Mouse (Mus musculus): ENCODE data around the gene Zswim1.
"Not testable (repeated sequence)": the region's sequence is repeated elsewhere in the genome, so short reads cannot be mapped to it uniquely, and the experiment has no call there.

Gene Zswim1

DNA sequence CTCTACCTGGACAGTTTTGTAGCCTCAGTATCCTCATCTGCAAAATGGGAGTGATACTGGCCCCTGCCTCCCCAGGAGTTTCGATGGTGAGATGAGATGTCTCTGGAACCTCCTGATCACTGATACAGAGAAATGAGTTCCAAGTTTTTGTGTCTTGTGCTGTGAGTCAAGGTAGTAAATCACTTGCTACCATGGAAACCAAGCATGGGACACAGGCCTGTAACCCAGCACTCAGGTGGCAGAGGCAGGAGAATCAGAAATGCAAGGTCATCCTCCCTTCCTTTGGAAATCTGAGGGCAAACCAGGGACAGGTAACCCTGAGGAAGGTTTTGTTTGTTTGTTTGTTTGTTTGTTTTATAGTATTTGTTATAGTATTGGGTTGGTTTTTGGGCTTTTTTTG lies 6.6 kb downstream of the Zswim1 start:
- no peak for DNase-seq (ENCODE audit: low read depth, low spot score)

DNA sequence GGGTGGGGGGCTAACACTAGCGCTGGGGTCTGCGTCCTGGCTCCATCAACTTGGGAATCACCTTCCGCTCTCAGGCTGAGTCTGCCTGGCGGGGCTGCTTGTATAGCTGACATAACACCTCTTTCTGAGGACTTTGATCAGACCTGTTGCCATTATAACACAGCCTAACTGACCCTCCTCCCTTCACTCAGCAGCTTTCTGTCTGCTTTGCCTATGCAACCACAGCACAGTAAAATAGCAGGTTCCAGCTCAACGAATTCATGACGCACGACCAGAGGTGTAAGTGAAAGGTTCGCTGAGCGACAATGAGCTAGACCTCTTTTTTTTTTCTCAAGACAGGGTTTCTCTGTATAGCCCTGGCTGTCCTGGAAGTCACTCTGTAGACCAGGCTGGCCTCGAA lies 8.5 kb downstream of the Zswim1 start:
- no peak for DNase-seq (ENCODE audit: low read depth, low spot score)

DNA sequence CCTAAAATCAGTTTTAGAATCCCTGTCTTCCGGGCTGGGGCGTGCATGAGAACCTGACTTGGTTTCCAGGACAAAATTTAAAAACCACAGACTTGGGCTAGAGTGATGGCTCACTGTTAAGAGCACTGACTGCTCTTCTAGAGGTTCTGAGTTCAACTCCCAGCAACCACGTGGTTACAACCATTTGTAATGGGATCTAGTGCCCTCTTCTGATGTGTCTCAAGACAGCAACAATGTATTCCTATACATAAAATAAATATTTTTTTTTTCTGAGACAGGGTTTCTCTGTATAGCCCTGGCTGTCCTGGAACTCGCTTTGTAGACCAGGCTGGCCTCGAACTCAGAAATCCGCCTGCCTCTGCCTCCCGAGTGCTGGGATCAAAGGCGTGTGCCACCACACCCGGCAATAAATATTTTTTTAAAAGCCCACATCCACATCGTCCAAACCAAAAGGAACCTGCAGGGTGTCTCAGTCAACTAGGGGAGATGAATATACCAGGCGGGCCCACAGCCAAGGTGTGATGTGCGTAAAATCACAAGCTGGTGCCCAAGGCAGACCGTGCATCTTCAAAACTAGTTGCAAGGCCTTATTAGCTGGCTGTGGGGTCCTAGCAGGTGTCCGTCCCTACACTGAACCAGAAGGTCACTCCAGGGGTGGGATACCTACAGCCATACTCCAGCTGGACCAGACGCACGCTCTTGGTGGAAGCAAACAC lies 9.7 kb downstream of the Zswim1 start:
- DNase-seq (ENCODE audit: low read depth, low spot score), result no peak

DNA sequence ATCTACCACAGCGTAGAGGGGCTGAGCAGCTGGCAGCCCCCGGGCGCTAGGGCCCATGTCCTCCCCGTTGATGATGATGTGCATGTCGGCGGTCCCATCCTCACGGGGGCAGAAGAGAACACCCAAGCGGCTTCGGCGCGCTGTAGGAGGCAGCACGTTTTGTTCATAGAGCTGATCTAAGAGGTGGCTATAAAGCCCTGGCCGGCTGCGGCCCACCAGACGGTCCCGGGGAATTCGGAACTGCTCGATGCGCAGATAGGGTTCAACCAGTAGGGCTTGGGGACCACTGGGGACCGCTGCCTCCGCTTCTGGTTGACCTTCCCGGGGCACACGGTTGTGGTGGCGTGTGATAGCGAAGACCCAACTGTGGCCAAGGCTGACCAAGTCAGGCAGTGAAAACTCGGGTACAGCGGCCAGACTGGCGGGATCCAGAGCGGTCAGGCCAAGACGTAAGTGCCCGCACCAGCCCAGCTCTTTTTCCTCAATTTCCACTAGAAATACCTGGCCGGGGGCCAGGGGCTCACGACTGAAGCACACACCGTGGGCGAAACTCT lies 10.3 kb downstream of the Zswim1 start, which contains the start of gene Ctsa:
Gene Ctsa (plus strand): TSS at position 126 of the 554 bp plus-strand sequence.
- DNase-seq (ENCODE audit: low read depth, low spot score), result peak; percentile 43

DNA sequence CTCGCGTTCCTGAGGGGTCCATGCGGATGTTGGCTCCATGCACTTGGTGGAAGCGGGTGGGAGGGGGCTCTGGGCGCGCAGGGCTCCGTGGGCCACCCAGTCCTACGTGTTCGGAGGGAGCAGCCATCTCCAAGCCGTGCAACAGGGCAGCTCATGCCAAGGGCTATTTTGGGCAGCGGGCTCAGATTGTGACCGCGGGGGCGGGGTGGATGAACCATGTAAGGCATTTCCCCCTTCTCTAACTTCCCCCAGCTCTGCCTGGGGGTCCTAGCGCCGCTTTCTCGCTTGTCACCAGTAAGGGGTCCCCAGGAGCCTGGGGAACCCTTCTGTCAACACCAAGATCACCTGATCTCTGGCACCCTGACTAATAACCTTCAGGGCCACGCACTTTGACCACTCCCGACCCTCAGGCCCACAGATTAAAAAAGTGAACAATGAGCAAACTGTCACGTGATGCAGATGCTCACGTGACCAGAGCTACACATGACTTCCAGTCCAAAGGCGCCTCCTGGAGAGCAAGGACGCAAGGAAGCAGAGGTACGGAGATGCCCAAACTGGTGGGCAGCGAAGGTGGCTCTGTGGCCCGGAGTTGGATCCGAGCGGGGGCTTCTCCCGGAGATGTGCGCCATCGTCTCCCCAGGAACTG lies 11.0 kb downstream of the Zswim1 start, which contains the start of gene Neurl2:
Gene Neurl2 (minus strand): TSS at position 143 of the 646 bp plus-strand sequence.
- peak; percentile 92 for DNase-seq (ENCODE audit: low read depth, low spot score)

DNA sequence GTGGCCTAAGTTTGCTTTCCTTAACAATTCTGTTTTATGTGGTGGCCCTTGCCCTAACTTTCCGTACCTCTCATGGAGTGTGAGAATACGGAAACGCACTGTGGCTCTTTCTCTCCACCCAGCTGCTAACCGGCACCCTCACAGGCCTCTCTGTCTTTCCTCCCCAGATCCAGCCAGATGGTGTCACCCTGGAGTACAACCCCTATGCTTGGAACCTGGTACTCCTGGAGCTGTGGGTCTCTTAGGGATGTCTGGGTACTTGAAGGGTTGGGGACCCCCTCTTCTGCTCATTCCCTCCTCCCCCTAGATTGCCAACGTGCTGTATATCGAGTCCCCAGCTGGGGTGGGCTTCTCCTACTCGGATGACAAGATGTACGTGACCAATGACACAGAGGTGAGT lies 12.0 kb downstream of the Zswim1 start:
- DNase-seq (ENCODE audit: low read depth, low spot score), result no peak

DNA sequence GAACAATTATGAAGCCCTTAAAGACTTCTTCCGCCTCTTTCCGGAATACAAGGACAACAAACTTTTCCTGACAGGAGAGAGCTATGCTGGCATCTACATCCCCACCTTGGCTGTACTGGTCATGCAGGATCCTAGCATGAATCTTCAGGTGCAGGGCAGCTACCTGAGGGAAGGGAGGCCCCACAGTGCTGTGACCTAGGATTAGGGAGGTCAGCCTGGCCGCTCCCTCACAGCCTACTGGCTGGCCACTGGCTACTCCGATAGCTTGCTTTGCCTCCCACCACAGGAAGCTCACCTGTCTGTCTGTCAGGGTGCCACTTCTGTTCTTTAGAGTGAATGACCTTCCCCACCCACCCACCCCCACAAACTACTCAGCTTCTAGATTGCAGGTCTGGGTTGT lies 12.7 kb downstream of the Zswim1 start:
- DNase-seq (ENCODE audit: low read depth, low spot score), result no peak

DNA sequence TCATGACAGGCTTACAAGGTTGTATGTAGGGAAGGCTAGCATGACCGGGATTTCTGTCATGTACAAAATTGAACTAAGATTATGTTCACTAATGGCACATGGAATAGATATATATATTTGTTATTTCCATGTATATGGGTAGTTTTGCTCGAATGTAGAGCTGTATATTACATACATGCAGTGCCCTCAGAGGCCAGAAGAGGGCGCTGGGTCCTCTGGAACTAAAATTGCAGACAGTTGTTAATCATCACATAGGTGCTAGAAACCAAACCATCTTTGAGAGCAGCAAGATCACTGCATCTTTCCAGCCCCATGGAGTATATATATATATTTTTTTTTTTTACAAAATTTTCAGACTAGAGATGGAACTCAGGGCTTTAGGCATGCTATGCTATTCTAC lies 23.3 kb downstream of the Zswim1 start:
- DNase-seq (ENCODE audit: low read depth, low spot score), result no peak

DNA sequence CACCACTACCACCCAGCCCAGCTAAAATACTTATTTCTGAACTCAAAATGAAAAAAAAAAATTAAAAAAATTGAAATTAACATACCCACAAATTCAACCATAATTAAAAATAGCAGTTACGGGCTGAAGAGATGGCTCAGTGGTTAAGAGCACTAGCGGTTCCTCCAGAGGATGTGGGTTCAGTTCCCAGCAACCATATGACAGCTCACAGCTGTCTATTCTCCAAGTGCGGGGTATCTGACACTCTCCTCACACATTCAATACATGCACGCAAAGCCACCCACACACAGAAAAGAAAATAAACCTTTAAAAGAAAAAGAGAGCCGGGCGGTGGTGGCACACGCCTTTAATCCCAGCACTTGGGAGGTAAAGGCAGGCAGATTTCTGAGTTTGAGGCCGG lies 27.6 kb downstream of the Zswim1 start:
- DNase-seq (ENCODE audit: low read depth, low spot score), result no peak

DNA sequence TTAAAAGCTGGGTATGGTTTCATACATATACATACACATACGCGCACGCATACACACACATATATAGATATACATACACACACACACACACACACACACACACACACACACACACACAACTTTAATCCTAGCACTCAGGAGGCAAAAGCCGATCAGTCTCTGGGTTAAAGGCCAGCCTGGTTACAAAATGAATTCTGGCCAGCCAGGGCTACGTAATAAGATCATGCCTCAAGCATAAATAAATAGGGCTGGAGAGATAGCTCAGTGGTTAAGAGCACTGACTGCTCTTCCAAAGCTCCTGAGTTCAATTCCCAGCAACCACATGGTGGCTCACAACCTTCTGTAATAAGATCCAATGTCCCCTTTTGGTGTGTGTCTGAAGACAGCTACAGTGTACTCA lies 33.1 kb downstream of the Zswim1 start:
- not testable (repeated sequence) for DNase-seq (ENCODE audit: low read depth, low spot score)

DNA sequence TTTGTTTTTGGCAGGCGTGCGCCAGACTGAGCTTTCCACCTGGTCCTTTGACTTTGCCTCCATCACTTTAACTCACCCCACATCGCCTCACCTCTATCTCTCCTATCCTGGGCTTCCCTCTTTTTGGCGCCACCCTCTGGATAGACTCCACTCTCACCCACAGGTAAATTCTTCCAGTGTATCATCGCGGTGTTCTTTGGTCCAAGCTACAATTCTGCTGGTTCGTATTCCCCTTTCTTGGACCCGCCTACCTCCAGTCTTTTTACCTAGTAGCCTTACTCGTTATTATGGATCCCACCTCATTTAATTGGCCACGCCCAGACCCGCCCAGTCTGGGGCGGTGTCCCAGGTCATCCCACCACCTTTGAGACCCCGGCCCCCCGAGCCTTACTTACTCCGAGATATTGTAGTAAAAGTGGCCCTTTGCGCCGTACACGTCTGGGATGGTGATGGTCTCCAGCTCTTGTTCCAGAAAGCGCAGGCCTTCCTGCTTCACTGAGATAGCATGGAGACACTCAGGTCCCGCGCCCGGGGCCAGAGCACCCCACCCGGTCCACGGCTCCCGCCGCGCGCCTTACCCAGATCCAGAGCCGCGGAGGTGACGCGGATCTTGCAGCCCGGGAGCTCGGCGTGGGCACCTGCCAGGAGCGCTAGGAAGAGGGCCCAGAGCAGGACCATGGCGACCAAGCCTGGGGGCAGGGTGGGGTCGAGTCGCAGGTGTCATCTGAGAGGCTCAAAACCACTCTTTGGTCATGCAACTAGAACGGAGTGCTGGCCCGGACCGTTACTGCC lies 34.0 kb downstream of the Zswim1 start:
- no peak for DNase-seq (ENCODE audit: low read depth, low spot score)

DNA sequence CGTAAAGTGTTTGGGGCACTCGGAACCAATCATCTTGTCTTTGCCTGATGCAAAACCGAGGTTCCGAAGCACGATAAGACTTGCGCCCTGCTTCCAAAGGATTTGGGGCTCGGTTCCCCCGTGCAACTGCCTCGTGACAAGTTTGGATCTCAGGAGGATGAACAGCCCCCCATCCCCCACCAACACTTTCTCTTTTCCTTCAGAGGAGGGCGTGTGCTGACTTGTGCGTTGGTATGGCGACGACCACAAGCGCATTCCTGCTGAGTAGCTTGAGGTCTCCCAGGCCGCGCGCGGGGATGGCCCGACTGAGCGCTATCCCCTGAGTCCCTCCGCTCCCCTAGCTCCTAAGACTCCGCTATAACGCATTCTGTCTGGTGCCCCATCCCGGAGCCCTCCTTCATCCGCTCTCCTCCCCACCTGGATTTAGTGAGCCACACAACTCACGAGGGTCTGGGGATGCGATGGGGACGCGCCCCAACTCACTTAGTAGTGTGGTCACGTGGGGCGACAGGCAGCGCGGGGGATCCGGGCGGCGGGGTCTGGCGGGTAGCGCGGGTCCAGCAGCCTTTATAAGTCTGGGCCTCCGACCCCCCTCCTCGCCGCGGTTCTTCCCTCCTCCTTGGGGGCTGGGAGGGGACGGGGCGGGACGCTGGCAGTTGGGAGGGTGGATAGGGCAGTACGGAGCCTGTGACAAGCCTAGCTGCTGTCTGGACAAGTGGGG lies 34.8 kb downstream of the Zswim1 start, which contains the start of gene Pltp:
Gene Pltp (minus strand): TSS at position 611 of the 721 bp plus-strand sequence.
- no peak for DNase-seq (ENCODE audit: low read depth, low spot score)

DNA sequence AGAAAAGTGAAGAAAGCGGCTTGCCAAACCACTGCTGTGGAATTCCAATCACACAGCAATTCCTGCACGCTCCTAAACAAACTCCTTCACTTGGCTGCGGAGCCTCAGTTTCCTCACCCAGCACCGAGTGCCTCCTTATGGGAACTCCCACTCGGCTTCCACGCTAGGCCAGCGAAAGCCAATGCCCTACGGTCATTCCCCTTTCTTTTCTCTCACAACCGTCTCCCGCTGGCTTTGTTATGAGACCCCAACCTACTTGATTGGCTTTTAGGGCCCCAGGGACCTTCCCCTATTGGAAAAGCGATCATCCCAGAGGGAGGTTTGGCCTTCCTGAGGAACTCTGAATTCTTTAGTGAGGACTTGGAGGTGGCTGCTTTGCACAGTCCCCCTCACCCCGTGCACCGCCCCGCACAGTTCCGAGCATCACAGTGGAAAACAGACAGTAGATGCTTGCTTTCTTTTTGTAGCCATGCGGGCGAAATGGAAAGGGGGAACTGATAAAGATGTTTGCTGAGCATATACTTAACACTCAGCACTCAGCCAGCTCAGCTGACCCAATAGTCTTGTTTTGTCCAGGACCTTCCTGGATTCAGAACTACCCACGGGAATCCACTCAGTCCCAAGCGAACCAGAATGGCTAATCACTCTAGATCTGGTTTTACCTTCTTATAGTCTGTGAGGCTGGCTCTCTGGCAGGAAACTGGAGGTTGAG lies 35.5 kb downstream of the Zswim1 start:
- no peak for DNase-seq (ENCODE audit: low read depth, low spot score)

DNA sequence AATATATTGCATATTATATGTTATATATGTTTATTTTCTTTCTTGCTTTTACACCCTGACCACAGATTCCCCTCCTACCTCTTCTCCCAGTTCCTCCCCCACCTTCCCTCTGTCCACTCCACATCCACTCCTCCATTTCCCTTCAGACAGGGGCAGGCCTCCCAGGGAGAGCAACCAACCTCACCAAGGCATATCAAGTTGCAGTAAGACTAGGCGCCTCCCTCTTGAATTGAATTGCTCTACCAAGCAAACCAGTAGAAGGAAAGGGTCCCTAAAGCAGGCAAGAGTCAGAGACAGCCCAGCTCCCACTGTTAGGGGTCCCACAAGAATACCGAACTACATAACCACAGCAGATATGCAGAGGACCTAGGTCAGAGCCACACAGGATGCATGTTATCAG lies 36.7 kb downstream of the Zswim1 start:
- DNase-seq (ENCODE audit: low read depth, low spot score), result no peak

DNA sequence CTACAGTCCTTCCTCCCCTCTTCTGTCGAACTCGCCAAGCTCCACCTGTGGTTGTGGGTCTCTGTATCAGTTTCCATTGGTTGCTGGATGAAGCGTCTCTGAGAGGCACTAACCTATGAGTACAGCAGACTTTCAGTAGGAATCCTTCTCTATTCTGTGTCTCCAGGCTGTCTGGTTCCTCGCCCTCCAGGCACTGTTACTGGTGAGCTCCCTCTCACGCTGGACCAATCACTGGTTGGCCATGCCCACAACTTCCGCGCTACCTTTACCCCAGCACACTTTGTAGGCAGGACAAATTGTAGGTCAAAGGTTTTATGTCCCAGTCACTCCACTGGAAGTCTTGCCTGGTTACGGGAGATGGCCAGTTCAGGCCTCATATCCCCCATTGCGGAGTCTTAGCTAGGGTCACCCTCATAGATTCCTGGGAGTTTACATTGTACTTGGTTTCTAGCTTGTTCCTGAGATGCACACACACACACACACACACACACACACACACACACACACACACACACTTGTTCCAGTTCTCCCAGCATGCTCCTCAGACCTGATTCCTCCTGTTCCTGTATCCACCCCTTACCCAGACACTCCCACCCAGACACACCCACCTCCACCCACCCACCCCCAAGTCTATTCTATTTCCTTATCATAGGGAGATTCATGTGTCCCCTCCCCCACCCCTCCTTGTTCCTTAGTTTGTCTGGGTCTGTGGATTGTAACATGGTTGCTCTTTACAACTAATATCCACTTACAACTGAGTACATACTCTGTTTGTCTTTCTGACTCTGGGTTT lies 37.4 kb downstream of the Zswim1 start:
- no peak for DNase-seq (ENCODE audit: low read depth, low spot score)

DNA sequence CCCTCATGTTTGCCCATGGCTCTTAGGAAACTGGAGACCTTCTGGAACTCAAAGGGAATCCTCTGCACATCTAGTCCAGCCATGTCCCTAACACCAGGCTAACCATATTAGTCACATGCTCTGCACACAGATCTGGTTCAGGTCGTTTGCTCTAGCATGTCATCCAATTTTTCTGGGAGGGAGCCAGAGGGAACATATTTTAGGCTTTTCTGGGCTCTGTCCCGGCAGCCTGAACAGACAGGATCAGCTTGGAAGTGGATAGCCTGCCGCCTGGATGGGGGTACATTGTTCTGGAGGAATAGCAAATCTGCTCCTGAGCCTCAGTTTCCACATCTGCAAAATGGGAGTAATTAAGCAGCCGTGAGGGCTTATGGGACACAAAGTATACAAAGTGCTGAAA lies 38.6 kb downstream of the Zswim1 start:
- DNase-seq (ENCODE audit: low read depth, low spot score), result no peak

DNA sequence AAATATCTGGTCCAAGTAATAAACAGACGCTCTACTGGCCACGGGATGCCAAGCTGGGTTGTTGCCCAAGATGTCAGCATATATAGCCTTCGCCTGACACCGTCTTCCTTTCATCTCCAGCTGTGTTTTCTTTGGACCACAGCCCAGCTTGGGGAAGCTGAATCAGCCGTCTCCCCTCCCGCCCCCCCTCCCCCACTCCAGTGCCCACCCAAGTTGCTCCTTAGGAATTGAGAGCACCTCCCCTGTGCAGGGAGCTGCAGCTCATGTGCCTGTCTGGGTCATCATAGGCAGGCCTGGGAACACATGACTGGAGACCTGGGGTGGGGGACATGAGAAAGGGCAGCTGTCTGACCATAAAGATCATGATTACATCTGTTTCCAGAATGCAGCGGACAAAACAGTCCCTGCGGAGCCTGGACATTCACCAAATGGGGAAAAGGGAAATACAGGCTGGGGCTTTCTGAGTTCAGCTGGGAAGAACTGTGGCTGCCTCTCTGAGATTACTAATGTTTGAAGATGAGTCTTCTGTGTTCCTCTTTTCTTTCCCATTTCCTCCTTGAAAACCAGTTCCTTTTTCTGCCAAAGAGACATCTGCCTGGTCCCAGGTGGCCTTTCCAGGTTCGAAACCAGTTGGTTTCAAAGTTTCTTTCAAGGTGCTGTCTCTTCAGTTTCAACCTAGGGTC lies 39.8 kb downstream of the Zswim1 start:
- DNase-seq (ENCODE audit: low read depth, low spot score), result no peak

DNA sequence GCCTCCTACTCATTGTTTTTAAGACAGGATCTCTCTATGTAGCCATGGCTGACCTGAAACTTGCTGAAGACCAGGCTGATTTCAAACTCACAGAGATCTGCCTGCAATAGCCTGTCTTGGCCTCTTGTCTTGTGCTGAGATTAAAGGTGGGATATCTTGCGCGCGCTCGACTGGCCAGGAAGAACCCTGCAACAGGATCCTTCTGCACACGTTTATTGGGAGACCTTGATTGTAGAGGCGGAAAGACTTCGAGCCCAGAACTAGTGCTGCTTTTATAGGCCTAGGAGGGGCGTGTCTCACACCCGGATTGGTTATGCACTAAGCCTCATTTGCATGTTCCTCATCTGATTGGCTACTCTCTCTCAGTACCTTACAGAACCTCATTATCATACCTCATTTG lies 40.9 kb downstream of the Zswim1 start:
- DNase-seq (ENCODE audit: low read depth, low spot score), result not testable (repeated sequence)

DNA sequence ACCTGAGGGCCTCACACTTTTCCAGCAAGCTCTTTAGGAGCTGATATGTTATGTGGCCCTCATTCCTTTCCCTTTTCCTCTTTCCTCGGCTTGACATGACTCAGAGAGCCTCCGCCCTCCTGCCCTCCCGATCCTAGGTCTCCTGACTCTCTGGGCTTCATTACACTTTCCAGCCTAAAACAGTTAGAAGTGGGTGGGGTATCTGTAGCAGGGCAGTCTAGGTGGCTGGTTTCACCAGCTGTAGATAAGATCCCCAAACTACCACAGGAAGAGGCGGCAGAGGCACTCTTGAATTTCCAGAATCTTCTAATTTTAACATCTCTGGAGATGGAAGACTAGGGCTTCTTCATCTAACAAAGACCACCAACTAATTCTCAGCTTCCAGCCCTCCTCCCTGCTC lies 42.1 kb downstream of the Zswim1 start:
- DNase-seq (ENCODE audit: low read depth, low spot score), result no peak

Measured in brain, embryonic 18.5 days (tissue).